Mouse (Mus musculus) heart, embryonic 11.5 days (tissue): ENCODE measurements around the gene Impg1. TPM values are rescaled to one million over a fixed set of nuclear protein-coding genes. Genes with fewer than 3 reads are reported as not detected.
A peak's percentile ranks its signal among the peaks of the same experiment; 100 is the strongest.

ENCODE experiments used
- ATAC-seq: fragments of 200-750 bp; cut with Nextera tagmentation; replicated peaks from 2 replicates; pipeline ENCODE4 v1.8.0; 2017; ENCODE audit warnings: moderate library complexity; ENCODE audit not compliant: insufficient number of reproducible peaks, low FRiP score, low TSS enrichment
- H3K27ac ChIP-seq: fragments of 300-500 bp; sonication (generic); 2 replicates; pipeline ENCODE4 v1.5.1; 2014; ENCODE audit warnings: mild to moderate bottlenecking, low read depth, low read length
- H3K27me3 ChIP-seq: fragments of 300-500 bp; sonication (generic); 2 replicates; pipeline ENCODE4 v1.6.1; 2014; ENCODE audit warnings: mild to moderate bottlenecking, low read length, mixed read lengths; ENCODE audit not compliant: control insufficient read depth, insufficient read depth
- H3K36me3 ChIP-seq: fragments of 300-500 bp; sonication (generic); 2 replicates; pipeline ENCODE4 v1.6.1; 2014; ENCODE audit warnings: mild to moderate bottlenecking, low read length, moderate library complexity, mixed read lengths; ENCODE audit not compliant: control insufficient read depth, insufficient read depth
- H3K4me1 ChIP-seq: fragments of 300-500 bp; sonication (generic); 2 replicates; pipeline ENCODE4 v1.6.1; 2014; ENCODE audit warnings: low read length; ENCODE audit not compliant: control insufficient read depth, insufficient read depth
- H3K4me2 ChIP-seq: fragments of 300-500 bp; sonication (generic); 2 replicates; pipeline ENCODE4 v1.6.1; 2014; ENCODE audit warnings: mild to moderate bottlenecking, moderate library complexity
- H3K4me3 ChIP-seq: fragments of 300-500 bp; sonication (generic); 2 replicates; pipeline ENCODE4 v1.5.1; 2014; ENCODE audit warnings: low read depth, low read length
- H3K9ac ChIP-seq: fragments of 300-500 bp; sonication (generic); 2 replicates; pipeline ENCODE4 v1.6.1; 2014; ENCODE audit warnings: mild to moderate bottlenecking, low read depth, low read length, moderate library complexity
- H3K9me3 ChIP-seq: fragments of 300-500 bp; sonication (generic); replicated peaks from 2 replicates; pipeline ENCODE4 v1.6.1; 2016; ENCODE audit warnings: low read length; ENCODE audit not compliant: control insufficient read depth
- WGBS: fragments of 180-500 bp; shearing (Covaris S2); extraction: QIAGEN DNeasy Blood & Tissue Kit; methylation state at CpG from one replicate; pipeline ENCODE4 v1.1.7; 2014; ENCODE audit not compliant: insufficient replicate concordance; 5-methylcytosine and 5-hydroxymethylcytosine counted together
- polyA plus RNA-seq: library from polyadenylated mRNA; unstranded; fragments of >200 nt; fragmentation: Nextera tagmentation; extraction: Ambion mirVana; gene quantifications from 2 replicates; pipeline ENCODE4 v1.2.1, GENCODE M21; 2014

Impg1 gene
- polyA plus RNA-seq, 1 experiment from 2014 or later: 0.14 TPM

DNA sequence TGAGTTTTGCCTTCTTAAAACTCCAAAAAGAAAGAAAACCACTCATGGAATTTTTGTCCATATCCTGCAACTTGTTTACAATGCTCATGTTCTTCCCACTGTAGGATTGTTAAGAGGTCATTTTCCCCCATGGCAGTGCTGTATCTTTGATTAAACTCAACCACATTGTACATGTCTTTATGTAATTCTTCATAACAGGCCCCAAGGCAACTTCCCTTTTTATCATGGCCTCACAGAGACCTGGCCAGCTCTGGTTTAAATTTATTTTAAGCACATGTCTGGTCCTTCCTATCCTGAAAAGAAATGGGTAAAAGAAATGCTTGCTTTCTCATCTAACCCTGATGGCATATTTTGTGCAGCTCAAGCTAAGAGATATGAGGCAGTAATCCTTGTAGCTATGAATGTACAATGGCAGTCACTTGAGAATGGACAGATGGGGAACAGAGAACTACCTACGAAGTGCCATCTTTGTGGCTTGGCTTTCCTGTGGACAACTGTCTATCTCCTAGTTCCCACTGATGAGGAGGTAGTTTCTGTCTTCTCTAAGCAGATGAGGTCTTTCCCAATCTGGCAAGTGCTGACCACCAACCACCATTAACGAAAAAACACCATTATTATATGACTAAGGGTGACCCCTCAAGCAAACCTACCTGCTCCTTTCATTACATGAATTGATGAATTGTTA is 97.6 kb downstream of the Impg1 start:
- no peak overlapping the region for H3K4me2 ChIP-seq
- no peaks in the 10 kb centered on the region for H3K4me1 ChIP-seq
- H3K27ac ChIP-seq: no peak overlapping the region
- no peaks in the 10 kb centered on the region for H3K27me3 ChIP-seq
- WGBS: 84% methylated on average over 2 of the region's 2 CpGs
- H3K4me3 ChIP-seq: no peak overlapping the region
- no peak overlapping the region for H3K9ac ChIP-seq
- H3K9me3 ChIP-seq: no peaks in the 10 kb centered on the region
- no peak for ATAC-seq
- no peaks in the 10 kb centered on the region for H3K36me3 ChIP-seq

- no peaks in the 10 kb centered on the region for H3K27me3 ChIP-seq
- H3K4me3 ChIP-seq: no peak overlapping the region
- H3K4me2 ChIP-seq: no peak overlapping the region
- no peak overlapping the region for H3K27ac ChIP-seq
- no peaks in the 10 kb centered on the region for H3K4me1 ChIP-seq
- H3K9ac ChIP-seq: no peak overlapping the region
- H3K36me3 ChIP-seq: no peaks in the 10 kb centered on the region
- H3K9me3 ChIP-seq: no peaks in the 10 kb centered on the region
- ATAC-seq: no peak
Observed at GRCm38 (mm10) chr9:80360063-80360462, 105.2 kb downstream of the Impg1 start.

DNA sequence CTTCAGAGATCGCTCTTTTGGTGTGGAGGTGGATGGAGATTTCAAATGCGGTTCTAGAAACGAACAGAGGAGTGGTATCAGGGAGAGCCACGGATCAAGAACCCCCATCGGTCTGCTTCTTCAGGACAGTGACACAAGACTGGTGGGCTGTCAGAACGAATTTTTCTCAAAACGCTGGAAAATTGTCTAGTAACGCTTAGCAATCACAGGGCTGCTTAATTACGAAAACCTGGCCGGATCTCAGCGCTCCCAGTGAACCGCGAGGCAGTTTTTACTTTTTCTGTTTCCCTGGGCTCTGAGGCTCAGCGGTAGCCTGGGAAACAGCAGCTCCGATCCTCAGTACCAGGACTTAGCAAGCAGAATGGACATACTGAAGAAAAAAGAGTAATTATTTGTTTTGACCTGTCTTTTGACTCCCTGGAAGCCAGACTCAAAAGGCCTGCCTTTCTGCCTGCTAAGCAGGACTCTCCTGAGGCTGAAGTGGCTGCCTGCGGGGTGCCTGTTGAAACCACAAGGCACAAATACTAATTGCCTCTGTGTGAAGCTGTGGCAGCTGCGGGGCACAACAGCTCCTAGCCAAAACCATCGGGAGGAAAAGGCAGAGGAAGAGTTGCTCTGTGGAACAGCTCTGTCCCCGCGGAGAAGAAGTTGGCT is 113.5 kb downstream of the Impg1 start:
- H3K4me1 ChIP-seq: no peaks in the 10 kb centered on the region
- H3K27ac ChIP-seq: no peak overlapping the region
- 42% methylated on average over 20 of the region's 20 CpGs for WGBS
- peak overlapping the region; percentile 43 for H3K4me2 ChIP-seq
- H3K36me3 ChIP-seq: no peaks in the 10 kb centered on the region
- no peak overlapping the region for H3K4me3 ChIP-seq
- H3K27me3 ChIP-seq: no peaks in the 10 kb centered on the region
- H3K9ac ChIP-seq: no peak overlapping the region
- H3K9me3 ChIP-seq: no peaks in the 10 kb centered on the region
- no peak for ATAC-seq

GRCm38 (mm10) chr9:80351295-80351677 is 114.0 kb downstream of the Impg1 start:
- H3K27ac ChIP-seq: no peak overlapping the region
- no peak overlapping the region for H3K9ac ChIP-seq
- H3K27me3 ChIP-seq: no peaks in the 10 kb centered on the region
- no peak for ATAC-seq
- WGBS: 62% methylated on average over 7 of the region's 7 CpGs
- H3K4me3 ChIP-seq: no peak overlapping the region
- no peaks in the 10 kb centered on the region for H3K4me1 ChIP-seq
- peak overlapping the region; percentile 43 for H3K4me2 ChIP-seq
- no peaks in the 10 kb centered on the region for H3K9me3 ChIP-seq
- no peaks in the 10 kb centered on the region for H3K36me3 ChIP-seq

GRCm38 (mm10) chr9:80344451-80345000 is 120.8 kb downstream of the Impg1 start:
- H3K4me2 ChIP-seq: no peak overlapping the region
- no peaks in the 10 kb centered on the region for H3K27me3 ChIP-seq
- no peak overlapping the region for H3K27ac ChIP-seq
- no peak overlapping the region for H3K9ac ChIP-seq
- H3K36me3 ChIP-seq: no peaks in the 10 kb centered on the region
- no peak for ATAC-seq
- no peaks in the 10 kb centered on the region for H3K4me1 ChIP-seq
- no peak overlapping the region for H3K4me3 ChIP-seq
- H3K9me3 ChIP-seq: no peaks in the 10 kb centered on the region
- 86% methylated on average over 6 of the region's 6 CpGs for WGBS

DNA sequence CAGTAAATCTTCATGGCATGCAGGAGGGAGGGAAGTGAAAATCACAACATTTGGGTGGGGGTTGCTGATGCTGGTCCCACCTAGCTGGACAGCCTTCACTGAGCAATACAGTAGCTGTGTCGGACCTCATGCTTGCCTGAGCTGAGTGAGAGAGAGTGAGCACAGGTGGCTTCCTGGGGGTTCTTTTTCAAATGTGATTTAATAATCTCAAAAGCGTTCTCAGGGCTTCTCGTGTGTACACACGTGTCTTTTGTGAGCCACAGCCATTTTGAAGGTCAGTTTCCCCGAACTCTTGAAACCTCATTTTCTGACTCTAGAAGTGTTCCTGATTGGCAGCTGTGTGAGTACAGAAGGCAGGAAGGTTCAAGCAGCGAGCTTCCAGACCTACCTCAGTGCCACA is 122.8 kb downstream of the Impg1 start:
- Histone ChIP-seq H3K4me1 (no peaks in the 10 kb centered on the region), H3K27ac (no peak overlapping the region), H3K27me3 (no peaks in the 10 kb centered on the region), H3K36me3 (no peaks in the 10 kb centered on the region), H3K9ac (no peak overlapping the region), H3K9me3 (no peaks in the 10 kb centered on the region), H3K4me3 (no peak overlapping the region), H3K4me2 (no peak overlapping the region)
- ATAC-seq: no peak
- 81% methylated on average over 6 of the region's 6 CpGs for WGBS

DNA sequence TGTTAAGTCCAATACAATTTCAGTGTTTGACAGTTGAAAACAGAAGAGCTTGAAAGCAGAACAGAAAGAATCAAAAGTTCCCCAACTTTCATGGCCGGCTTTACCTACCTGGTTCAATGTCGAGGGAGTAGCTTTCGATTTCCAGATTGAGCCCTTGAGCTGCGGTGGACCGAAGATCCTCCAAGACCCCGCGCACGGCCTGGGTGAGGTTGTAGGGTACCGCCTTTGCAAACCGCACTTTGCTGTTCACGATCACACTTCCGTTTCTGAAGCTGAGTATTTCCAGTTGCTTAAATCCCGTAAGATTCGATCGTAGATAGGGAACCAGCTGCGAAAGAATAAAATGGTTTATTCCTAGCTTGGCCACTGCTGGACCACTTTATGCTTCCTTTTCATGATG is 123.5 kb downstream of the Impg1 start:
- WGBS: 87% methylated on average over 16 of the region's 16 CpGs
- H3K4me2 ChIP-seq: no peak overlapping the region

GRCm38 (mm10) chr9:80340927-80341326 is 124.4 kb downstream of the Impg1 start:
- ATAC-seq: no peak
- no peaks in the 10 kb centered on the region for H3K27me3 ChIP-seq
- H3K4me2 ChIP-seq: no peak overlapping the region
- H3K36me3 ChIP-seq: no peaks in the 10 kb centered on the region
- no peak overlapping the region for H3K27ac ChIP-seq
- H3K4me1 ChIP-seq: no peaks in the 10 kb centered on the region
- H3K4me3 ChIP-seq: no peak overlapping the region
- WGBS: 75% methylated on average over 1 of the region's 1 CpGs
- no peak overlapping the region for H3K9ac ChIP-seq
- no peaks in the 10 kb centered on the region for H3K9me3 ChIP-seq

More for the DNA sequence above, 123.5 kb downstream of the Impg1 start:
- Histone ChIP-seq H3K9me3 (no peaks in the 10 kb centered on the region), H3K27me3 (no peaks in the 10 kb centered on the region), H3K9ac (no peak overlapping the region), H3K36me3 (no peaks in the 10 kb centered on the region), H3K27ac (no peak overlapping the region), H3K4me1 (no peaks in the 10 kb centered on the region), H3K4me3 (no peak overlapping the region)
- no peak for ATAC-seq

GRCm38 (mm10) chr9:80338026-80338425 is 127.3 kb downstream of the Impg1 start:
- Histone ChIP-seq H3K36me3 (no peaks in the 10 kb centered on the region), H3K27me3 (no peaks in the 10 kb centered on the region), H3K4me1 (no peaks in the 10 kb centered on the region), H3K4me2 (no peak overlapping the region), H3K4me3 (no peak overlapping the region), H3K9me3 (no peaks in the 10 kb centered on the region), H3K9ac (no peak overlapping the region), H3K27ac (no peak overlapping the region)
- no peak for ATAC-seq
- 81% methylated on average over 6 of the region's 6 CpGs for whole genome bisulfite sequencing
